Mouse (Mus musculus) naive thymus-derived CD4-positive, alpha-beta T cell, adult 5 months (primary cell): ENCODE results near the gene Zbtb25. TPM values are rescaled to one million over a fixed set of nuclear protein-coding genes. Genes with fewer than 3 reads are reported as not detected.

Experiments
- polyA plus RNA-seq: library from polyadenylated mRNA; unstranded; fragments of 100-300 nt; shearing (Covaris generic); gene quantifications from one replicate; pipeline ENCODE4 v1.2.1, GENCODE M21; 2017

Zbtb25 gene
- polyA plus RNA-seq, result 100.0 TPM

GRCm38 (mm10) chr12:76369206-76369977 lies at the start of gene Zbtb25:
TSS of gene Zbtb25 (minus strand) at chr12:76369602.

GRCm38 (mm10) chr12:76417433-76417854 lies 48.0 kb upstream of the Zbtb25 start, which contains the start of gene Ppp1r36:
TSS of gene Ppp1r36 (plus strand) at chr12:76417538.

GRCm38 (mm10) chr12:76403886-76404537 lies 34.6 kb upstream of the Zbtb25 start, which contains the start of gene Hspa2:
TSS of gene Hspa2 (plus strand) at chr12:76404176.

GRCm38 (mm10) chr12:76369978-76370830 lies 802 bp upstream of the Zbtb25 start, which contains the start of gene Zbtb1:
TSS of gene Zbtb1 (plus strand) at chr12:76370266.

GRCm38 (mm10) chr12:76324679-76325431 lies 44.5 kb downstream of the Zbtb25 start, which contains the start of gene Akap5:
TSS of gene Akap5 (plus strand) at chr12:76324891.

Other genes with a start within 250 kb of the Zbtb25 start
- gene Esr2, start 192.3 kb downstream of the Zbtb25 start, polyA plus RNA-seq, result not detected
- gene Tex21, start 122.9 kb downstream of the Zbtb25 start, polyA plus RNA-seq, result not detected
- gene Mthfd1, start 114.3 kb downstream of the Zbtb25 start, polyA plus RNA-seq, result 48.1 TPM
- 0.40 TPM for gene Akap5, start 44.7 kb downstream of the Zbtb25 start, polyA plus RNA-seq
- 18.9 TPM for gene Zbtb1, start 664 bp upstream of the Zbtb25 start, polyA plus RNA-seq
- gene Hspa2, start 34.6 kb upstream of the Zbtb25 start, polyA plus RNA-seq, result 3.6 TPM
- gene Ppp1r36, start 47.9 kb upstream of the Zbtb25 start, polyA plus RNA-seq, result not detected
- not detected for gene Plekhg3, start 161.3 kb upstream of the Zbtb25 start, polyA plus RNA-seq